Mouse (Mus musculus) splenic B cell, adult 2 months (primary cell): Measurements from ENCODE around the gene St6galnac1.

Source experiments
- DNase-seq: peaks from one replicate; pipeline ENCODE4 v3.0.0-alpha.2; 2011; ENCODE audit warnings: low read depth, low spot score
- H3K27me3 ChIP-seq: 2 replicates; pipeline ENCODE4 v1.6.1; 2012; ENCODE audit warnings: mild to moderate bottlenecking, low read length, moderate library complexity, mixed read lengths; ENCODE audit not compliant: control insufficient read depth, poor library complexity, insufficient read depth, severe bottlenecking
- H3K36me3 ChIP-seq: 2 replicates; pipeline ENCODE4 v1.6.1; 2012; ENCODE audit warnings: mild to moderate bottlenecking, low read length, moderate library complexity, mixed read lengths; ENCODE audit not compliant: control insufficient read depth, poor library complexity, insufficient read depth, severe bottlenecking

Gene St6galnac1

DNA sequence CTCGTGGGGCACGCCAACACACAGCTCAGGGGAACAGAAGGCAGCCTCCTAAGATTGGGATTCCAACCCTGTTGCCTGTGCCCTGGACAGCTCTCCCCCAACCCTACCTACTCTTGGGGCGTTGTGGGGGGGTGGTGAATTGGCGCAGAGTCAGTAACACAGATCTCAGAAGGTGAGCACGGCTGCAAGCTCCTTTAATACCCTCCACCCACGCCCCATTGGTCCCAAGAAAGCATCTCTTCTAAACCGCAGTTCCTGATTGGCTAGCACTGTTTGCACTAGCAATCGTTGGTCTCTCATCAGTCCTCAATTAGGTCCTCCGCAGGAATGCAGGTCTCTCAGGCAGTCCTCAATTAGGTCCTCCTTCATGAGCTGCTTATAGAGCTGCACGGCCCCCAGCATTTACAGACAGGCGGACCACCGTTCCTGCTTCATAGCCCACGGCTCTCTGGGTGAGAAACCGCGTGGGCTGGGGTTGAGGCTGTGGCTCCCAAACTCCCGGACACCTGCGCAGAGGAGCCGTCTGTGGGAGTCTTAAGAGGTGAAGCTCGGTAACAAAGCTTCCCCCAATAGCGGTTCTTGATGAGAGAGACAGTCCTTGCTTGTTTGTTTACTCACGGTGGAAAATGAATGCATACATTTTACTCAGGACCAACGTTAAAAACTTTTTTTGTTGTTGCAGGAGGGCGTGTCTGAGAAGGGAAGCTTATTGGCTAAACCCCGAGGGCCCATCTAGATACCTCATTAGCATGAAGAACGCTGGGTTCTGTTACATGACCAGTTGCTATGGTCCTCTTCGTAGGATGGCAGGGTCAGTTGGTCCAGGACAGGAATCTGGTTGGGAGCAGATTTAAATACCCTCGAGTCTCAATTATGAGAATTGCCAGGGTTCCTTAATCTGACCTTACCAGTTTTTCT, 50.0 kb downstream of the St6galnac1 start:
- DNase-seq, result no peak
- no peaks in the 10 kb centered on the region; the same call in 1 of the 2 replicates for H3K27me3 ChIP-seq

DNA sequence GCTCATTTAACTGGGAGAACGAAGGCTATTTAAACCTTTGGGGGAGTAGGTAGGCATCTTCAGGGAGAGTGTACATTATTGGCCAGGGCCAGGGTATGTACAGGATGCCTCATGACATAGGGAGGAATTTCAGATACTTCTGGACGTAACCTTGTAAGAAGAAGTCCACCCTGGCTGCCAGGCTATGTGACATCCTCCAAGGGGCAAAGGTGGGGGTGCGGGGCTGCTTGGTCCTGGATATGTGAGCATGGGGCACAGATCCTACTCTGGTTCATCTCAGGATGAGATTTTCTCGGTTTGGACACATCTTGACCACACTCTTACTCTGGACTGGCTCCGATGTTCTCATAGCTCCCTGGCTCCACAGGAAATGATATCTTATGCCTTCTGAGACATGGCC, 52.2 kb downstream of the St6galnac1 start:
- DNase-seq, result no peak
- no peaks in the 10 kb centered on the region for H3K27me3 ChIP-seq
- H3K36me3 ChIP-seq, result no peaks in the 10 kb centered on the region

More for the DNA sequence above, 50.0 kb downstream of the St6galnac1 start:
- no peaks in the 10 kb centered on the region for H3K36me3 ChIP-seq

DNA sequence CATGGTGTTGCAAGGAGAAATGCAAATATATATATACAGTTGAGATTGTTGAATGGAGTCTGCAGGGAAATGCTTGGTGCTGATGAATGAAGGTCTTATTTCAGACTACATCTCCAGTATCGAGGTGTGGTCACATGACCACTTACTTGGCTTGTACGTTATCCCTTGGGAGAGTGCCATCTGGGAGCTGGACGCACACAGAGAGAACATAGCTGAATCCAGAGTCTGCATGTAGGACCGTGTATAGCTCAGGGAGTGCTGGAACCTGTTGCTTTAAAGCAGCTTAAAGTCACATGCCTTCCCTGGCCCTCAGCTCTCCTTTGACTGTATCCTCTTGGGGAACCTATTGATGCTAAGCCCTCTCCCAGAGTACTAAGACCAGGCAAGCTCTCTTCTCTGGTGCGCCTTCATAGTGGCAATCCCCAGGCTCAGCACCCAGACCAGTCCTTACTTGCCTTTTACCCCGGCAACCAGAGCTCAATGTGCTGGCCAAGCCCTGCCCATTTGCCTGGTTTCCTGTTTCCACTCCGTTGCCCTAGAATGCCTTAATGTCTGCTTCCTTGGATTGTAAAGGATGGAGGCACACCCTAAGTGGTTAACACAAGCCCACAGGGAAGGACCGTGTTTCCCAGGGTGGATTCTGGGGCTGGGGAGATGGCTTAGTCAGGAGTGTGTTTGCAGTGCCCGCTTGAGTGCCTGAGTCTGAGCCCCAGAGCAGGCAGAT, 53.6 kb downstream of the St6galnac1 start:
- Histone ChIP-seq H3K27me3 (no peaks in the 10 kb centered on the region), H3K36me3 (no peaks in the 10 kb centered on the region)
- DNase-seq, result no peak

DNA sequence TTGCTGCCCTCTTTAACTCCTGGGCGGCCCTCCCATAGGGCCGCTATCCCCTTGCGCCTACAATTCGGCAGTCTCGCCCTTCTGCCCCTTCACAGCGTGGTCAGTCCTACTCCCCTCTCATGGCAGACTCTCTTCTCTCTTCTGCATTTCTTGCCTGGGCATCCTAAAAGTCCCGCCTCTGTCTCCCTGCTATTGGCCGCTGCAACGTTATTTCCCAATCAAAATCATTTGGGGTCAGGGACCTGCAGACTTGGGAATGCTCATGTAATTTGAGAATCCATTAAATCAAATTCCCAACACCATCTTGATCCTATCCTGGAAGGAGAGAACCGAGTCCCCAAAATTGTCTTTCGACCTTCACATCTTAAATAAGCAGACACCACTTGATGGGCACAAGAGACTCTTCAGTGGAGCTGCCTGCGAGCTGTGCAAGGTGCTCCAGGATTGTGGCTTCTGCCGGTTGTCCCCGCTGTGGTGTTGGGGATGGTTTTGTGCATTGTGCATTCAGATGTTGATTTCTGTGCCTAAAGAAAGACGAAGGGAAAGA, 54.9 kb downstream of the St6galnac1 start:
- no peaks in the 10 kb centered on the region for H3K36me3 ChIP-seq
- H3K27me3 ChIP-seq, result no peaks in the 10 kb centered on the region
- no peak for DNase-seq
